ENCODE assay signal across 8 mouse cellular contexts in genomic region chr12:13269570-13270390, GRCm38 (mm10). TPM values are rescaled to one million over a fixed set of nuclear protein-coding genes. Genes with fewer than 3 reads are reported as not detected.
DNase-seq lines count a peak whose midpoint lies in the region; ATAC-seq and TF ChIP-seq lines count a peak whose summit lies in the region.

No protein-coding gene starts in this region.

- H3K4me1 ChIP-seq in lung, embryonic 16.5 days (replicated peaks; ENCODE audit: control insufficient read depth, insufficient read depth, low read length), result peaks cover 9% of the 10 kb centered on the region
- H3K4me1 ChIP-seq in embryonic facial prominence, embryonic 10.5 days, result peaks cover 14% of the 10 kb centered on the region
- peaks cover 10% of the 10 kb centered on the region; the same call in 1 of the 2 replicates for H3K4me1 ChIP-seq in hindbrain, postnatal 0 days (ENCODE audit: insufficient read depth, low read length)
- peaks cover 18% of the 10 kb centered on the region for H3K4me1 ChIP-seq in midbrain, embryonic 16.5 days (ENCODE audit: control insufficient read depth, insufficient read depth, low read length)

- WGBS in lung, embryonic 16.5 days, result 43% methylated on average over 16 of the region's 16 CpGs
- WGBS in embryonic facial prominence, embryonic 10.5 days, result 52% methylated on average over 16 of the region's 16 CpGs
- WGBS in hindbrain, postnatal 0 days, result 41% methylated on average over 16 of the region's 16 CpGs
- WGBS in midbrain, embryonic 16.5 days, result 47% methylated on average over 16 of the region's 16 CpGs

- H3K9me3 ChIP-seq in lung, embryonic 16.5 days (ENCODE audit: control insufficient read depth, low read length), result no peaks in the 10 kb centered on the region
- H3K9me3 ChIP-seq in embryonic facial prominence, embryonic 10.5 days, result no peaks in the 10 kb centered on the region
- no peaks in the 10 kb centered on the region for H3K9me3 ChIP-seq in hindbrain, postnatal 0 days (ENCODE audit: low read length)
- H3K9me3 ChIP-seq in midbrain, embryonic 16.5 days (replicated peaks; ENCODE audit: control insufficient read depth, low read length, poor library complexity, severe bottlenecking), result no peaks in the 10 kb centered on the region

- peak overlapping the region; percentile 83 for H3K4me3 ChIP-seq in lung, embryonic 16.5 days (ENCODE audit: low read length)
- peak overlapping the region; percentile 71 for H3K4me3 ChIP-seq in embryonic facial prominence, embryonic 10.5 days
- peak overlapping the region; percentile 96 for H3K4me3 ChIP-seq in hindbrain, postnatal 0 days (ENCODE audit: low read length)
- peak overlapping the region; percentile 92 for H3K4me3 ChIP-seq in midbrain, embryonic 16.5 days (ENCODE audit: low read depth, low read length)

- H3K27me3 ChIP-seq in lung, embryonic 16.5 days (ENCODE audit: control insufficient read depth, insufficient read depth, low read depth, low read length), result no peaks in the 10 kb centered on the region
- no peaks in the 10 kb centered on the region for H3K27me3 ChIP-seq in embryonic facial prominence, embryonic 10.5 days (replicated peaks; ENCODE audit: low read depth, poor library complexity, severe bottlenecking)
- no peaks in the 10 kb centered on the region for H3K27me3 ChIP-seq in hindbrain, postnatal 0 days (ENCODE audit: insufficient read depth, low read length)
- no peaks in the 10 kb centered on the region for H3K27me3 ChIP-seq in midbrain, embryonic 16.5 days (ENCODE audit: control insufficient read depth, insufficient read depth, low read depth, low read length)

- no peak for DNase-seq in lung, postnatal 4 days
- DNase-seq in embryonic facial prominence, embryonic 10.5 days (ENCODE audit: low spot score), result no peak
- no peak for DNase-seq in hindbrain, postnatal 0 days (ENCODE audit: low spot score)
- no peak for DNase-seq in adrenal gland, adult 2 months
- DNase-seq in adrenal gland, adult 18-20 months (ENCODE audit: low spot score in 2 of 2), result no peak
- DNase-seq in cerebellum, postnatal 4 days (ENCODE audit: low spot score in 2 of 2), result no peak

- H3K4me2 ChIP-seq in lung, embryonic 16.5 days (ENCODE audit: low read depth, low read length), result peak overlapping the region; percentile 71
- H3K4me2 ChIP-seq in hindbrain, postnatal 0 days (ENCODE audit: low read depth, low read length), result peak overlapping the region; percentile 75
- H3K4me2 ChIP-seq in midbrain, embryonic 16.5 days (ENCODE audit: low read length), result peak overlapping the region; percentile 66

- H3K27ac ChIP-seq in lung, embryonic 16.5 days (ENCODE audit: low read length), result no peak overlapping the region
- H3K27ac ChIP-seq in embryonic facial prominence, embryonic 10.5 days (replicated peaks), result peak overlapping the region; percentile 82
- H3K27ac ChIP-seq in hindbrain, postnatal 0 days, result peak overlapping the region; percentile 74; the same call in 1 of the 2 replicates
- peak overlapping the region; percentile 81 for H3K27ac ChIP-seq in midbrain, embryonic 16.5 days (ENCODE audit: low read length)

- H3K9ac ChIP-seq in lung, embryonic 16.5 days (ENCODE audit: low read length), result peak overlapping the region; percentile 86
- H3K9ac ChIP-seq in hindbrain, postnatal 0 days (replicated peaks; ENCODE audit: low read length), result peak overlapping the region; percentile 80
- peak overlapping the region; percentile 89 for H3K9ac ChIP-seq in midbrain, embryonic 16.5 days (ENCODE audit: low read depth, low read length)

- peak; percentile 27; the same call in 1 of the 2 replicates for ATAC-seq in lung, embryonic 16.5 days (ENCODE audit: low read depth)
- peak; percentile 53 for ATAC-seq in hindbrain, postnatal 0 days
- ATAC-seq in midbrain, embryonic 16.5 days, result peak; percentile 69

- TF ChIP-seq CTCF in hindbrain, postnatal 0 days (IDR thresholded peaks at IDR 0.05; ENCODE audit: low read depth), result no peak

- 0 out of 2 replicates have a peak, but pooled peaks cover under 1% of the 10 kb centered on the region for H3K36me3 ChIP-seq in lung, embryonic 16.5 days (ENCODE audit: control insufficient read depth, insufficient read depth, low read length)
- peaks cover 12% of the 10 kb centered on the region for H3K36me3 ChIP-seq in embryonic facial prominence, embryonic 10.5 days (replicated peaks)
- H3K36me3 ChIP-seq in hindbrain, postnatal 0 days (ENCODE audit: insufficient read depth, low read length), result peaks cover 5% of the 10 kb centered on the region; the same call in 1 of the 2 replicates
- H3K36me3 ChIP-seq in midbrain, embryonic 16.5 days (ENCODE audit: control insufficient read depth, insufficient read depth, low read length), result no peaks in the 10 kb centered on the region

RNA-seq across cellular contexts. Expression of gene Nbas, which starts 0.8 kb away (rescaled TPM):
- polyA plus RNA-seq in lung, embryonic 16.5 days (2015; fragmentation: Nextera tagmentation; extraction: Ambion mirVana), result 12.1 and 12.6 TPM in 2 replicates
- 16.2 and 17.2 TPM in 2 replicates for polyA plus RNA-seq in embryonic facial prominence, embryonic 10.5 days (2016; fragmentation: Nextera tagmentation; extraction: Ambion mirVana)
- 47.8 and 48.1 TPM in 2 replicates for total RNA-seq in hindbrain, postnatal 0 days (2014; rRNA removed)
- 10.5 and 12.1 TPM in 2 replicates for polyA plus RNA-seq in hindbrain, postnatal 0 days (2015; fragmentation: Nextera tagmentation; extraction: Ambion mirVana)
- polyA plus RNA-seq in midbrain, embryonic 16.5 days (2015; fragmentation: Nextera tagmentation; extraction: Ambion mirVana), result 17.0 and 18.0 TPM in 2 replicates
- 10 to 100 TPM; 23.2 to 31.4 TPM for total RNA-seq in adrenal gland, adult 2 months (2021)
- polyA plus RNA-seq in adrenal gland, adult 2 months (2012; rRNA removed), result 8.2 and 10.0 TPM in 2 replicates
- total RNA-seq in adrenal gland, adult 18-20 months (2021), result 10 to 100 TPM; 26.2 to 28.6 TPM

RNA-seq across cellular contexts. Expression of gene Ddx1, which starts 20.8 kb away (rescaled TPM):
- 124 and 131 TPM in 2 replicates for polyA plus RNA-seq in lung, embryonic 16.5 days (2015; fragmentation: Nextera tagmentation; extraction: Ambion mirVana)
- 199 and 202 TPM in 2 replicates for polyA plus RNA-seq in embryonic facial prominence, embryonic 10.5 days (2016; fragmentation: Nextera tagmentation; extraction: Ambion mirVana)
- 29.2 and 29.4 TPM in 2 replicates for total RNA-seq in hindbrain, postnatal 0 days (2014; rRNA removed)
- polyA plus RNA-seq in hindbrain, postnatal 0 days (2015; fragmentation: Nextera tagmentation; extraction: Ambion mirVana), result 120 and 130 TPM in 2 replicates
- polyA plus RNA-seq in midbrain, embryonic 16.5 days (2015; fragmentation: Nextera tagmentation; extraction: Ambion mirVana), result 139 and 141 TPM in 2 replicates
- 100 to 1,000 TPM in 1 of 2 experiments, 10 to 100 TPM in 1; 68.8 to 105 TPM for total RNA-seq in adrenal gland, adult 2 months (2021)
- 0.83 and 0.91 TPM in 2 replicates for polyA plus RNA-seq in adrenal gland, adult 2 months (2012; rRNA removed)
- total RNA-seq in adrenal gland, adult 18-20 months (2021), result 10 to 100 TPM; 71.3 to 80.1 TPM

Comparison
In these comparisons a context has a peak if more than half of its experiments do, and no peak if none do; other contexts are left out.
1. RNA of gene Ddx1, which starts 20.8 kb away (polyA plus RNA-seq): 199 to 202 TPM in embryonic facial prominence, embryonic 10.5 days, 139 to 141 TPM in midbrain, embryonic 16.5 days, 124 to 131 TPM in lung, embryonic 16.5 days and 120 to 130 TPM in hindbrain, postnatal 0 days; 0.83 to 0.91 TPM in adrenal gland, adult 2 months; every median in the first group is over 10 times any median in the second.
2. Peak in every context shown above with its lines, with median percentiles within 50 percentile points of each other: ATAC-seq, H3K4me2 ChIP-seq, H3K4me3 ChIP-seq and H3K9ac ChIP-seq.